Mouse (Mus musculus) testis, postnatal 10 days (tissue): ENCODE results near the gene Mettl6.
"Not testable (repeated sequence)": the region's sequence is repeated elsewhere in the genome, so short reads cannot be mapped to it uniquely, and the experiment has no call there.

Experiments used
- DNase-seq: peaks from one replicate; pipeline ENCODE4 v3.0.0; 2021; ENCODE audit warnings: low spot score

Gene Mettl6

DNA sequence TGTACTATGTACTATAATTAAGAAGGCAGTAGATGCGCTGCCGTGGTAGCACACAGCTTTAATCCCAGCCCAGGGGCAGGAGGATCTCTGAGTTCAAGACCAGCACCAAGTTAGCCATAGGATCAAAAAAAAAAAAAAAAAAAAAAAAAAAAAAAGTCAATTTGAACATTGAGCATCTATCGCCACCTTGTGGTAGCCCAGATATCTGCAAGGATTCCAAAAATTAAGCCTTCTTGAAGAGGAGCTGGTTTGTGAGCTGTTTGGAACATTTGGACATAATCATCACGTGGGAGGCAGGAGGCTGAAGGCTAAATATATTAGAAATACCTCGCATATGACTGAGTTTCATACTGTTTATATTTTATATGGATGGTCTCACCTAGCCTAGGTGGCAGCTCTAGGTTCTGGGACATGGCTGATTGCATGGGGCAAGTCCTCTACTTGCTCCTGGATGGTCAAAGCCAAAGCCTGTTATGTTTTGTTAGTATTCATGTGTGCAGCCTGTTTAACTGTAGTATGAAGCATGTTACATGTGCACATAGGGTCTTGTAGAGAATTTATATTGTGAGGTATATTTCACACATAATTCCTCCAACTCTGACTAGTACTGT is 22.3 kb downstream of the Mettl6 start:
- DNase-seq, result peak; percentile 78

DNA sequence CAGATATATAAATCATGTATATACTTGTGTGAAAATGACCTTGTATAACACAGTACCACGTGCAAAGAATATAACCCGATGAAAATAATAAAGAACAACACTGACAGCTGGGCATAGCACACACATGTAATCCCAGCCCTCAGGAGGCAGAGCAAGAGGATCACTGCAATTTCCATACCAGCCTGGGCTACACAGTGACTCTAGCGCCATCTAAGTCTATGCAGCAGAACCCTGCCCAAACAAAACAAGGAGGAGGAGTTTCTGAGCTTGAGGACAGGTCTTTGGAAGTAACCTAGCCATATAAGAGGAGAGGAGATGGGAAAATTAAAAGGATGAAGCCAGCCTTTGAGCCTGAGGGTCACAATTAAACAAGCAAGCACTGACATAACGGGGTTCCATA is 25.1 kb downstream of the Mettl6 start:
- DNase-seq, result no peak

DNA sequence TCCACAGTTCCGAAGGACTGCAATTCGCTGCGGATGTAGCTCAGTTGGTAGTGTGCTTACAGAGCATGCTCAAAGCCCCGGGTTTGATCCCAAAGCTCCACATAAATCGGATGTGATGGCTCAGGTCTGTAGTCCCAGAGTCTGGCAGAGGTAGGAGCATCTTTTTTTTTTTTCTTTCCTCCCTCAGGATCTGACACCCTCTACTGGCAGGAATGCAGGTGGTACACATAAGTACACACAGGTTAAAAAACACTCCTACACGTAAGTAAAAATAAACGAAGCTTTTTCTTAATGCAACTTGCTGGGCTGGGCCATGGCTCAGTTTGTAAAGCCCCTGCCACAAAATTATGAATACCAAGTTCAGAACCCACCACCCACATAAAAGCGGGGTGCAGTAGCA is 30.7 kb downstream of the Mettl6 start:
- peak; percentile 60 for DNase-seq

DNA sequence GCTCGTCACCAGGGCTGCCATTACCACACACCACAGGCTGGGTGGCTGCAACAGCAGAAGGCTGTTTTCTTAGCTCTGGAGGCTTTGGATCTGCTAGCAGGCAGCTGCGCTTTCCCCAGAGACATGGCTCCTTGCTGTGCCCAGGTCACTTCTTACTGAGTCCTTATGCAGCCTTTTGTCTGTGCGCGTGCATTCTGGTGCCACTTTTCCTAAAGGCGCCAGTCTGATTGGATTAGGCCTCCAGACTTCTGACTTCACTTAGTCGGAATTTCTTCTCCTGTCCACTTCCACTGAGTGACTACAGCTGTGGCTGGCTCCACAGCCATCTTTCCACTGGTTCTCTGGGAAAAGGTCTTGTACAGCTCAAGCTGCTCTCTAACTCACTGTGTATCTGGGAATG is 32.0 kb downstream of the Mettl6 start:
- no peak for DNase-seq

DNA sequence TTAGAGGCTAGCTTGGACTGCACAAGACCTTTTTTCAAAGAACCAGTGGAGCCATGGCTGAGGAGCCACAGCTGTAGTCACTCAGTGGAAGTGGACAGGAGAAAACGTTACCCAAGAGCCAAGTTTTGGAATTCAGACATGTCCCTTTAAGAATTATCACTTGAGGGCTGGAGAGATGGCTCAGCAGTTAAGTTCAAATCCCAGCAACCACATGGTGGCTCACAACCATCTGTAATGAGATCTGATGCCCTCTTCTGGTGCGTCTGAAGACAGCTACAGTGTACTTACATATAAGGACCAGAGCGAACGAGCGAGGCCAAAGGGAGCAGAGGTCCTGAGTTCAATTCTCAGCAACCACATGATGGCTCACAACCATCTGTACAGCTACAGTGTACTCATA is 32.6 kb downstream of the Mettl6 start:
- DNase-seq, result not testable (repeated sequence)

DNA sequence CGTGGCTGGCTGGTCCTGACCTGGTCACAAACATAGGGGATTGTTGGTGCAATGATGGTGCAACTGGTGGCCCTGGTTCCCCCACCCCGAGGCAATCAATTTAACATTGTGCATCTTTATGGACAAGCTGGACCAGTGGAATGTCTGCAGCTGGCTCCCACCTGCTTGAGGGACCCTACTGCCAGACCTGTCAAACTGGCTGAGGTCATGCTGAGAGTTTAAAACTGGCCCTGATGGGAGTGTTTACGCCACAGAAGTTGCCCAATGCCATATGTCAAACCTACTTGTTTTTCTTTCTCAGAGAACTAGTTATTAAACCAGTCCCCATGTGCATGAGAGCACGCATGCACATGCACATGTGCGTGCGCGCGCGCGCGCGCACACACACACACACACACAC is 36.8 kb downstream of the Mettl6 start:
- no peak for DNase-seq

DNA sequence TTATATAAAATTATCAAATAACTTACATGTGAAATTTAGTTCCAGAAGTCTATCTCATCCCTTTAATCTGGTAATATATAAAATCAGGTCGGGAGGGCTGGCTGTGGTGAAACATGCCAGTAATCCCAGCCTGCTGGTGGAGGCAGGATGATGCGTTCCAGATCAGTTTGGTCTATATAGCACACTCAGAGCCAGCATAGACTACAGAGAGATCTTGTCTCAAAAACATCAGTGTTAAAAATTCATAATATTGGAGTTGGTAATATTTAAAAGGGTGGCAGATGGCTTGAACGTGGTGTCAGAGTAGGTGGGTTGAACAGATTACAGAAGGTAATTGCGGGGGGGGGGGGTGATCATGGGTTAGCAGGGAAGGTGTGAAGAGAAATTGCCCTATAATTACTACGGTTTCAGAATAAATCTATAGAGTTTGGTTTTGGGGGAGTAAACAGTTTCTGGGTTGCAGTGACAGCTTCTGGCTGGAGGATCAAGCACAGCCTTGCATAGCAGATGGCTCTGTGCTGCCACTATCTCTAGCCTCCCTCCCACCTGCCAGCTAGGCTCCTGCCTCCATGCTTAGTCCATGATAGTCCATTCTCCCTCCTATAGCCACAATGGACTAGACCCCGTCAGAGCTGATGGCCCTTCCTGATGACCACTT is 38.6 kb downstream of the Mettl6 start:
- DNase-seq, result no peak

DNA sequence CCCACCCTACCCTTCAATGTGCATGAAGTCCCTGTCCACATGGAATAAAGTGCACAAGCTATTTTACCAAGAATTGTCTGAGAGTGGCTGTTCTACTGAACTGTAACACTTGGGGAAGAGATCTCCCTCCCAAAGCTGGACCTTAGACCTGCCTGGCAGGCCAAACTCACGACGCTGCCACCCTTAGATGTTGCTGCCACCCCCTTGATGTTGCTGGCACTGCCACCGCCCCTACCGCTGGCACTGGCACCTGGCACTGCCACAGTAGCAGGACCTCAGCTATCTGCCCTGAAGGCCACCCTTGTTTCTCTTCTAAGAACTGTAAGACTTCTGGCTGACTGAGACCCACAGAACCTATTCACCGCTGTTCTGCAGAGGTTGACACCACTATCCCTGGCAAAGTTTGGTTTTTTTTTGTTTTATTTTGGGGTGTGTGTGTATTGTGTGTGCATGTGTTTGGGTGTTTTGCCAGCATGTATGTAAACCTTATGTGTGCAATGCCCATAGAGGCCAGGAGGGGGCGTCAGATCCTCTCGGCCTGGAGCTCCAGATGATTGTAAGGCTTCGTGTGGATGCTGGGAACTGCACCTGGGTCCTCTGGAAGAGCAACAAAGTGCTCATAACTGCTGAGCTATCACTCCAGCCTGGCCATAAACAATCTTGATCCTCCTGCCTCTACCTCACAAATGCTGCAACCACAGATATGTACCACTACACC is 39.8 kb downstream of the Mettl6 start:
- no peak for DNase-seq

DNA sequence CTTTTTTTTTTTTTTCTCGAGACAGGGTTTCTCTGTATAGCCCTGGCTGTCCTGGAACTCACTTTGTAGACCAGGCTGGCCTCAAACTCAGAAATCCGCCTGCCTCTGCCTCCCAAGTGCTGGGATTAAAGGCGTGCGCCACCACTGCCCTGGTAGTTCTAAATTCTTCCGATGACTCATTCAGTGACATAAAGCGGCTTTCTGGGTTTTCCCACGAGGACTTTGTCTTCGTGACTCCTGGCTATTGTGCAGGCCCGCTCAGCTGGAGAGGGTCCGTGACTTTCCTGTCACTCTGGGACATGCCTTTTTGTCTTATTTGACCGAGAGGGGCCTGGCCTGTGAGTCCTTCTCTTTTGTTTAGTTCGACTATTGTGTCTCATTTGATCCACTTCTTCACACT is 40.9 kb downstream of the Mettl6 start:
- DNase-seq, result not testable (repeated sequence)

DNA sequence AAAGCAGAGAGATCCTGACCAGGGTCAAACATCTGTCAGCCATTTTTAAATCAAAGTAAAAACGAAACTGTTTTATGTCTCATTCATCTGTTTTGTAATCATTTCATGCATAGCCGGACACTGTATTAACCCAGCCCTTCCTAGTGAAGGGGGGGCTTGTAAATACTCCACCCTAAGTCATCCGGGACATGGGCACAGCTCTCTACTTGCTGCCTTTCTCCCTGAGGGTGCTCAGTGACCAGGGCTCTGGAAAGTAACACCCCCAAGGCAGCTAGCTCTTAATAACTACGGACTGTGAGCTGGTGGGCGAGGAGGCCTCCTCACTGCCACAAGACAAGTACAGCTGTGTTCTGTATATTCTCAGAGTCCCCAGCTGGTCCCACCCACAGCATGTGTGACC is 45.8 kb downstream of the Mettl6 start:
- no peak for DNase-seq

DNA sequence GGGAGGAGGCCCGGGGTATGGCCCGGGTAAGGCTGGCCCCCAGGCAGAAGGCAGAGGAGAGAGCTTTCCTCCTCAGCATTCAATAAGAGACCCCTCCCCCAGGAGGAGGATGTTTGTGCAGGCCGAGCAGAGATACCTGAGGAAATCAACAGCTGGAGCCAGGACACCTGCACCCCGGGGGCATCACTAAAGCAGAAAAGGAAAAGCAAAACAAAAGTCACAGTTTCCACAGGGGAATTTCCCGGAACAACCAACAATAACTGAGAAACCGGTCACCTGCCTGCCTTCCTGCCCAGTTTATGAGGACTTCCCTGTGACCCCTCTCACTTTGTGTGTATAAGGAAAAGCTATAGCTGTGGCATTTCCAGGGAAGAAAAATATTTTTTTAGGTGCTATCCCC is 51.2 kb downstream of the Mettl6 start:
- no peak for DNase-seq

DNA sequence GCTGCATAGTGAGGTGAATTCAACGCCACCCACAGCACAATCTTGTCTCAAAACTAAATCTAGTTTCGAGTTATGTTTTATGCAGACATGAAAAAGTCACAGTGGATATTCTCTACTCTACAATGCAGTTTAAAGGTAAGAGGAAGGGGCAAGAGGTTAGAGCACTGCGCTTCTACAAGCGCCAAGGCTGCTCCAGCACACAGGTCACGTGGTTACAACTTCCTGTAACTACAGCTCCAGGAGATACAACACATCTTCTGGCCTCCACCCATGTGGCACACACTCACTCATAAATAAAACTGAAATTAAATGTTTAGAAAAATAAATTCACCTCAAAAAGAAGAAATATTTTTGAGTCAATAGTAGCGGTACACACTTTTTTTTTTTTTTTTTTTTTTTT is 54.1 kb downstream of the Mettl6 start:
- DNase-seq, result no peak

DNA sequence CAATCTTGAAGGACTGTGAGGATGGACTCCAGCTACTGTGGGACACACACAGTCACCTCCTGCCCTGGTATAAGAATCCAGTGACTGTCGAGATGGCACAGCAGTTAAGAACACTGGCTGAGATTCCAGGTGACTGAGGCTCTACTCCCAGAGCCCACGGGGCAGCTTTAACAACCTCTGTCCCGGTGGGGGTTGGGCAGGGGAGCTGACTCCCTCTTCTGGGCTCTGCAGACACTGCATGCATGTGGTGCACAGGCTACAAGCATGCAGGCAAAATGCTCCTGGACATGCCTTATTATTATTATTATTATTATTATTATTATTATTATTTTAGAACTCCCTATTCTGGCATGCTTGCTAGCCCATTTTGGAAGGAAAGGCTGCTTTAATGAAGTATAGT is 54.6 kb downstream of the Mettl6 start:
- no peak for DNase-seq

DNA sequence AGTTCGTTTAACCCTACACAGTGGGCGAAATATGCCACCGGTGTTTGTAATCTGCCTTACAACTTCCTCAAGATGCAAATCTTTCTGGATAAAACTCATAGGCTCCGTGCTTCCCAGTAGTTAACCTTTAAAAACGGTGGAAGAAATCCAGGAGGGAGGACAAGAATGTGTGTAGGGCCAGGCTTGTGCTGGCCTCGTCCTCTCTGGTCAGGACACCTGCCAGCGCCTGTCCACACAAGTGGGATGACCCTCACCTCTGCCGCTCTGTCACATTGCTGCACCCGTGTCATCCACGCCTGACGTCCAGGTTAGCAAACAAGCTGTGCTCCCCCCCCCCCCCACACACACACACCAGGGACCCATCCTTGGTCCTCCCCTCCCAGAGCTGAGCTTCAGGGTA is 55.6 kb downstream of the Mettl6 start:
- DNase-seq, result no peak

DNA sequence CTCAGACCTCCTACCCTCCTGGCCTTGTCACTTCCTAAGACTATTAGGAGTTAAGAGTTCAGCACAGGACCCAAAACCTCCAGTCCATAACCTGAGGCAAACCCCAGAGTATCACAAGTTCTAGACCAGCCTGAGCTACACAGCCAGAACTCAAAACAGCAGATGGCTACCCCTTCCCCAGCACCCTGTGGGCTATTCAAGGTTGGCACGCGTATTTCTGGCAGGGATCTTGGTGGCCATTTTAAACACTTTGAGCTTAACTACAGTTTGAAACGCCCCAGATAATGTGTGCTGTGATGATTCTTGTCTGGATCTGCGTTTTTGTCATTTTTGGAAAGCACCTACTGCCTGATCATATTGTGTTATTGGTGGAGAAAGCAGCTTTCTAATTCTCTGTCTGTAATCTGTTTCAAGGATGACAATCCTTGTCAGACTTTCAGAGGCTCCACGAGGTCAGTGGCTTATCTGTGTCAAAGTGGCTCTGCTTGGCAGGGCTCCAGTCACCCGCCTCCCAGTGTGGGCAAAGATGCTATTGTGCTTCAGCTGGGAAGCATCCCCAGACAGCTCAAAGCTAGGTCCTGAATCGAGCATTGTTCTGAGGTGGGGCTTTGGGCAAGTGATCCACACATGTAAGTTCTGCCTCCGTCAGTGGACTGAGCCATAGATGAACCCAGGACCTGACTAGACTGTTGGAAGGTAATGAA is 56.9 kb downstream of the Mettl6 start:
- DNase-seq, result peak; percentile 84

DNA sequence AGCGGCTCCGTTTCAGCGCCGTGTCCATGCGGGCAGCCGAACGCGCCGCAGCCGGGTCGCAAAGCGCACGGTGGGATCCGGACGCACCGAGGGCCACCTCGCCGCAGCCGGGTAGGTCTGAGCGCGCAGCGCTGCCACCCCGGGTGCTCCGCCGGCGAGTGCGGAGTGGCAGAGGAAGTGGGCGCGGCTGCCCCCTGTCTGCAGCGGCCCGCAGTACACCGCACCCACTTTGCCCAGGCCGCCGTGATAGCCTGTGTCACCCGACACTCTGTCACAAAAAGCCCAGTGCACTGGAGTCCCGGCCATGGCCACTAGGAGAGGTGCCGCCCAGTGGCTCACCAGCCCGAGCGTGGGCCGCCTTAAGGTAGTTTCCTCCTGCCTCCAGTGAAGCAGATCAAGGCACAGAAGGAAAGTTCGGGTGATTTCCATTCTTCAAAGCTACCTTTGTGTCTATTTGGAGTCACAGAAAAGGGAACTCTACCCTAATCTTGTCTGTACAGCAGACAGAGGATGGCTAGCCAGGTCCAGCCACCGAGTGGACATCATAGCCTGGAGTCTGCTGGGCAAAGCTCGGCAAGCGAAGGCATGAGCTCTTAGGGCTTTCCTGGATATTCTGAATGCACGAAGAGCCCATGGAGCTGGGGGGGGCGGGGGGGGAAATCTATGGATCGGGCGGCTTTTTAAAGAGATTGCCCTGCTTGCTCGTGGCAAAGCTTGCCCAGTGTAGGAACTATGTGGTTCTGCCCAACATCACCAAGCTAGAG is 58.7 kb downstream of the Mettl6 start, which contains the start of gene Sh3bp5:
TSS of gene Sh3bp5 (minus strand) at position 149 of the 764 bp plus-strand sequence.
- DNase-seq, result peak; percentile 95

DNA sequence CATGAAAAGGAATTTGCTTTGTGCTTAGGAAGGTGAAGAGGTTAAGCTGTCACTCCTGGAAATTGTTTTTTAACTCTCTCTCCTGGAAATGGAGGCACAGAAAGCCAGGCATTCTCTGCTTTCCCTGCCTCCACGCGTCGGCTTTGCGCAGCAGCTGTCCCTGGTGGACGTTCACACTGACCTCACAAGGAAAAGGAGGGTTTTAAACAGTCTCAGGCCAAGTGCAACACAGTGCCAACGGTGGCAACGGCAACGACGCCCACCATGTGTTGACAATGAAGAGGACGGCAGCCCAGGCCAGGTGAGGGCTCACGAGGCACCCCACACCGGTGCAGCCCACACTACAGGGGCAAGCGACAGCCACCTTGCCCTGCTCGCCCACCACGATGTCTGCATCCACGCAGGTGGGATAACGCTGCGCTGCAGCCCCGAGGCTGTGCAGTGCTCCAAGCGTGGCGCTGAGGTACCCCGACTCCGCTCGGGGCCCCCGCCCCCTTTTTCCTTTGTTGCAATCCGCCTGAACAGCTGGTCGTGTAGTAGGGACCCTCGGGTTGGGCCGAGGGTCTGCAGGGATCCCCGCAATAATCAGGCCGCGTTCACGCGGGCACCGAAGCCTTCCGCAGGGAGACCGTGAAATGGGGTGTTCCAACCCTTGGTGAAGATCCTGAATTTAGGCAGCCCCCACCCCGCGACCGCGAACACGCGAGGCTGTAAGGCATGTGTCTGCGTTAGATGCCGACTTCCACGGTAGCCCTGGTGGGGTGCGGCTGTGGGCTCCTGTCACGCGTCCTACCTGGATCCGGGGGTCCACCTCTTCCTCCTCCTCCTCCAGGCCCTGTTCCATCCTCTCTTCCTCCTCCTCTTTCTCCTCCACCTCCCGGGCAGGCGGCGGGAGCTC is 59.6 kb downstream of the Mettl6 start:
- peak; percentile 67 for DNase-seq

DNA sequence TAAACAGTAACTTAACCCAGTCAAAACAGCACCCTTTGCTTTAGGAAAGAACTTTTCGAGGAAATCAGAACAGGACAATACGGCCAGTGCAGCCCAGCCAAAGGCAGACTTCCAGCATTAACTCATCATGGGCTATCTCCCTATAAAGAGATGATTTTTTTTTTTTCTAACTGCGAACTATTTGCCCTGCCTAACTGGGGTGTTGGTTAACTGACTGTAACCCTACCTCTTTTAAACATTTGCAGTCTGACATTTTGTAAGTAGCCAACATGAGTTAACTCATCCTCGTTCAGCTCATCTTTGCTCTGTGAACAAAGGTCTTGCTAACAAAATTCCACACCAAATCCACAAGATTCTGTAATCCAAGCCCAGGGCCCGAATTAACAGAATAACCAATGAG is 60.4 kb downstream of the Mettl6 start:
- no peak for DNase-seq

DNA sequence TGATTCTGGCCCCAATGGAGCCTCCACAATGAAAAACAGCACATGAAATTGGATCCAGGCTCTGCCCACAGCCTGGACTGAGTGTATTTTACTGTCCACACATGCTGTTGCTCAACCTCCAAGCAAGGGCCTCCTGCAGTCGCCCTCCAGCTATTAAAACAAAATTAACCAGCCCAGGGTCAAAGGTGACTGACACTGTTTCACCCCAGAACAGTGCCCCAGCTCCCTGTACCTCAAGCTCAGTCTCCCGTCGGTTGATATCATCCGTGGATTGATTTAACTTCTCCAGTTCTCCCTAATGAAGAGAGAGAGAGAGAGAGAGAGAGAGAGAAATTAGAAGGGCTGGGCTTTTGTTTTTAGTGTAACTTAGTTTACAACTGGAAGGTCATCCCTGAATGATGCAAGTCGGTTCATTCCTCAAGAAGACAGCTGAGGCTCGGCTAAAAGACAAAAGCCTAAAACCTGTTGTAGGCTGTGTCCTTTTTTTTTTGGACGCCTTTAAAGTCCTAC is 60.9 kb downstream of the Mettl6 start:
- no peak for DNase-seq

DNA sequence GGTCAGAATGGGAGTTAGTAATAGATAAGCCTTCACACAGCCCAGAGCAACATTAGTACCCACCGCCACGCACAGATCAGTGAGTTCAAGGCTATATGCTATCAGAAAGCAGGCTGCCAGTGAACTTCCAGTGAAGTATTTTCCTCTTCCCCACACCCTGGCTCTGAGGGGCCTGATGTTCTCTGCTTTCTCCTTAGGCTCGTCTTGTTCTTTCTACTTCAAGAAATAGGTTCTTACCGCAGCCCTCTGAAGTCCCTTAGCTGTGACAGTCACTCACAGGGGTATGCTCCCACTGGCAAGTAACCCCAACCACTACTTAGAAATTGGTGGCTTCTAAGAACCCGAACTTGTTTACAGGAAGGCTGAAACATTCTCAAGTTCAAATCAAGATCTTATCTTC is 61.7 kb downstream of the Mettl6 start:
- DNase-seq, result no peak

DNA sequence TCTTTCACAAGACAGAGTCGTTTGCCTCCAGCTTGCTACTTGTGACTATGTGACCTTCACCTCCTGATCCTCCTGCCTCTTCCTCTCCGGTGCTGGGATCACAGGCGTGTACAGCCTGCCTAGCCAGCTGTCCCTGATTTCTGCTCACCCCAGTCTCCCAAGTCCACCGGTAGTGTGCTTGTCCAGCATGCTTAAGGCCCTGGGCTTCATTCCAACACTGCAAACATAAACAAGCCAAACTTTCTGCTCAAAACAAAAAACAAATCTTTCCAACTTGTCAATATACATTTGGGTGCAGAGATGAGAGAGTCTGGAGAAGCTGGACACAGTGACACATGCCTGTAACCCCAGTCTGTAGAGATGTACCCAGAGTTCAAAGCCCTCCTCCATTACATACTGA is 62.4 kb downstream of the Mettl6 start:
- no peak for DNase-seq
